Mouse (Mus musculus): ENCODE data around the gene Zfp36l1. TPM values are rescaled to one million over a fixed set of nuclear protein-coding genes. Genes with fewer than 3 reads are reported as not detected.

Gene Zfp36l1
- polyA plus RNA-seq, 1 experiment: 251 TPM

- no peak overlapping the region for H3K27ac ChIP-seq (ENCODE audit: insufficient read depth, low read length)
- 85% methylated on average over 2 of the region's 2 CpGs for WGBS
- no peaks in the 10 kb centered on the region for H3K27me3 ChIP-seq (ENCODE audit: control insufficient read depth, insufficient read depth, low read length)
- peaks cover 9% of the 10 kb centered on the region; the same call in 1 of the 2 replicates for H3K4me1 ChIP-seq (ENCODE audit: control insufficient read depth, insufficient read depth, insufficient read length)
- TF ChIP-seq POLR2A (IDR thresholded peaks at IDR 0.05; ENCODE audit: low read depth, low read length) (no peak), CTCF (IDR thresholded peaks at IDR 0.05; ENCODE audit: extremely low read depth, insufficient read depth, insufficient read length, insufficient replicate concordance) (no peak)
- DNase-seq (ENCODE audit: low read depth in 1 of 2, low spot score in 2 of 2): no peak
- no peak overlapping the region for H3K4me3 ChIP-seq (ENCODE audit: extremely low read depth, insufficient read depth, insufficient read length)
- no peaks in the 10 kb centered on the region for H3K36me3 ChIP-seq (ENCODE audit: control insufficient read depth, insufficient read depth, low read length)
Observed at GRCm38 (mm10) chr12:80074331-80074730, 38.5 kb downstream of the Zfp36l1 start.

GRCm38 (mm10) chr12:80070534-80071287 is 42.1 kb downstream of the Zfp36l1 start:
- TF ChIP-seq CTCF (IDR thresholded peaks at IDR 0.05; ENCODE audit: extremely low read depth, insufficient read depth, insufficient read length, insufficient replicate concordance): no peak
- TF ChIP-seq POLR2A (IDR thresholded peaks at IDR 0.05; ENCODE audit: low read depth, low read length): no peak
- H3K27me3 ChIP-seq (ENCODE audit: control insufficient read depth, insufficient read depth, low read length): no peaks in the 10 kb centered on the region
- no peak overlapping the region for H3K27ac ChIP-seq (ENCODE audit: insufficient read depth, low read length)
- no peak overlapping the region for H3K4me3 ChIP-seq (ENCODE audit: extremely low read depth, insufficient read depth, insufficient read length)
- H3K4me1 ChIP-seq (ENCODE audit: control insufficient read depth, insufficient read depth, insufficient read length): peaks cover 22% of the 10 kb centered on the region; the same call in 1 of the 2 replicates
- 40% methylated on average over 8 of the region's 8 CpGs for WGBS
- no peaks in the 10 kb centered on the region for H3K36me3 ChIP-seq (ENCODE audit: control insufficient read depth, insufficient read depth, low read length)
- peak in 1 of 2 experiments; percentile 49 for DNase-seq (ENCODE audit: low read depth in 1 of 2, low spot score in 2 of 2)

- no peaks in the 10 kb centered on the region for H3K27me3 ChIP-seq (ENCODE audit: control insufficient read depth, insufficient read depth, low read length)
- peaks cover 36% of the 10 kb centered on the region; the same call in 1 of the 2 replicates for H3K4me1 ChIP-seq (ENCODE audit: control insufficient read depth, insufficient read depth, insufficient read length)
- H3K27ac ChIP-seq (ENCODE audit: insufficient read depth, low read length): peak overlapping the region; percentile 16; the same call in 1 of the 2 replicates
- TF ChIP-seq CTCF (IDR thresholded peaks at IDR 0.05; ENCODE audit: extremely low read depth, insufficient read depth, insufficient read length, insufficient replicate concordance): no peak
- TF ChIP-seq POLR2A (IDR thresholded peaks at IDR 0.05; ENCODE audit: low read depth, low read length): no peak
- 25% methylated on average over 3 of the region's 3 CpGs for WGBS
- DNase-seq (ENCODE audit: low read depth in 1 of 2, low spot score in 2 of 2): peak; percentile 57 to 66
- no peak overlapping the region for H3K4me3 ChIP-seq (ENCODE audit: extremely low read depth, insufficient read depth, insufficient read length)
- no peaks in the 10 kb centered on the region for H3K36me3 ChIP-seq (ENCODE audit: control insufficient read depth, insufficient read depth, low read length)
Observed at GRCm38 (mm10) chr12:80069040-80069439, 43.8 kb downstream of the Zfp36l1 start.

GRCm38 (mm10) chr12:80068016-80068415 is 44.8 kb downstream of the Zfp36l1 start:
- Histone ChIP-seq H3K4me3 (ENCODE audit: extremely low read depth, insufficient read depth, insufficient read length) (no peak overlapping the region), H3K36me3 (ENCODE audit: control insufficient read depth, insufficient read depth, low read length) (no peaks in the 10 kb centered on the region), H3K4me1 (ENCODE audit: control insufficient read depth, insufficient read depth, insufficient read length) (peaks cover 41% of the 10 kb centered on the region; the same call in 1 of the 2 replicates), H3K27ac (ENCODE audit: insufficient read depth, low read length) (no peak overlapping the region), H3K27me3 (ENCODE audit: control insufficient read depth, insufficient read depth, low read length) (no peaks in the 10 kb centered on the region)
- 78% methylated on average over 7 of the region's 7 CpGs for WGBS
- TF ChIP-seq POLR2A (IDR thresholded peaks at IDR 0.05; ENCODE audit: low read depth, low read length): no peak
- TF ChIP-seq CTCF (IDR thresholded peaks at IDR 0.05; ENCODE audit: extremely low read depth, insufficient read depth, insufficient read length, insufficient replicate concordance): no peak
- no peak for DNase-seq (ENCODE audit: low read depth in 1 of 2, low spot score in 2 of 2)

- no peak overlapping the region for H3K27ac ChIP-seq (ENCODE audit: insufficient read depth, low read length)
- no peak overlapping the region for H3K4me3 ChIP-seq (ENCODE audit: extremely low read depth, insufficient read depth, insufficient read length)
- H3K36me3 ChIP-seq (ENCODE audit: control insufficient read depth, insufficient read depth, low read length): no peaks in the 10 kb centered on the region
- TF ChIP-seq CTCF (IDR thresholded peaks at IDR 0.05; ENCODE audit: extremely low read depth, insufficient read depth, insufficient read length, insufficient replicate concordance) (no peak), POLR2A (IDR thresholded peaks at IDR 0.05; ENCODE audit: low read depth, low read length) (no peak)
- no peaks in the 10 kb centered on the region for H3K27me3 ChIP-seq (ENCODE audit: control insufficient read depth, insufficient read depth, low read length)
- no peak for DNase-seq (ENCODE audit: low read depth in 1 of 2, low spot score in 2 of 2)
- H3K4me1 ChIP-seq (ENCODE audit: control insufficient read depth, insufficient read depth, insufficient read length): peaks cover 58% of the 10 kb centered on the region; the same call in 1 of the 2 replicates
- 41% methylated on average over 8 of the region's 8 CpGs for WGBS
Observed at GRCm38 (mm10) chr12:80065049-80065448, 47.8 kb downstream of the Zfp36l1 start.

GRCm38 (mm10) chr12:80064306-80064705 is 48.5 kb downstream of the Zfp36l1 start:
- WGBS: 93% methylated on average over 4 of the region's 4 CpGs
- no peak overlapping the region for H3K27ac ChIP-seq (ENCODE audit: insufficient read depth, low read length)

More at GRCm38 (mm10) chr12:80064306-80064705, 48.5 kb downstream of the Zfp36l1 start:
- no peaks in the 10 kb centered on the region for H3K27me3 ChIP-seq (ENCODE audit: control insufficient read depth, insufficient read depth, low read length)
- H3K36me3 ChIP-seq (ENCODE audit: control insufficient read depth, insufficient read depth, low read length): no peaks in the 10 kb centered on the region
- TF ChIP-seq CTCF (IDR thresholded peaks at IDR 0.05; ENCODE audit: extremely low read depth, insufficient read depth, insufficient read length, insufficient replicate concordance): no peak
- H3K4me3 ChIP-seq (ENCODE audit: extremely low read depth, insufficient read depth, insufficient read length): no peak overlapping the region
- DNase-seq (ENCODE audit: low read depth in 1 of 2, low spot score in 2 of 2): no peak
- peaks cover 53% of the 10 kb centered on the region; the same call in 1 of the 2 replicates for H3K4me1 ChIP-seq (ENCODE audit: control insufficient read depth, insufficient read depth, insufficient read length)

Data from spleen, adult 2 months (tissue).